ENCODE assay signal across 17 mouse cellular contexts in genomic region chr19:58243604-58244003, GRCm38 (mm10).
DNase-seq lines count a peak whose midpoint lies in the region; ATAC-seq and TF ChIP-seq lines count a peak whose summit lies in the region.
"Had no signal": no experiment of that assay in that cellular context is flagged by ENCODE, and none has a peak within 500 bp of the region (broad histone marks: within the 10 kb centered on the region; RNA-seq: fewer than 3 reads in every experiment).

No protein-coding gene starts in this region.

- no peak for DNase-seq in heart, postnatal 0 days (ENCODE audit: low spot score)
- DNase-seq in heart, adult 8-10 months (ENCODE audit: low spot score), result no peak
- no peak for DNase-seq in liver, embryonic 11.5 days (ENCODE audit: low spot score)
- DNase-seq in urinary bladder, postnatal 4 days (ENCODE audit: low spot score in 2 of 2), result no peak
- no peak for DNase-seq in frontal cortex, postnatal 36 days (ENCODE audit: low spot score in 2 of 2)
- no peak for DNase-seq in frontal cortex, postnatal 14 days (ENCODE audit: low spot score in 2 of 2)
- DNase-seq: adrenal gland, adult 2 months; cerebellum, adult 18-20 months; gastrocnemius, adult 2 months; heart, adult 18-20 months; kidney, postnatal 10 days had no signal

- no peak for TF ChIP-seq CTCF in heart, postnatal 0 days (IDR thresholded peaks at IDR 0.05; ENCODE audit: low read depth)

- H3K4me2 ChIP-seq in heart, postnatal 0 days (ENCODE audit: low read depth, low read length), result no peak overlapping the region
- H3K4me2 ChIP-seq in liver, embryonic 11.5 days, result no peak overlapping the region
- H3K4me2 ChIP-seq: forebrain, embryonic 13.5 days; limb, embryonic 15.5 days; neural tube, embryonic 15.5 days had no signal

- H3K27me3 ChIP-seq in heart, postnatal 0 days (ENCODE audit: control insufficient read depth, insufficient read depth, low read length), result no peaks in the 10 kb centered on the region
- H3K27me3 ChIP-seq in liver, embryonic 11.5 days (replicated peaks; ENCODE audit: control insufficient read depth, insufficient read depth, low read length), result no peaks in the 10 kb centered on the region
- H3K27me3 ChIP-seq: limb, embryonic 15.5 days; neural tube, embryonic 15.5 days had no signal

- H3K36me3 ChIP-seq in heart, postnatal 0 days (replicated peaks; ENCODE audit: control insufficient read depth, insufficient read depth, low read length), result no peaks in the 10 kb centered on the region
- H3K36me3 ChIP-seq in liver, embryonic 11.5 days (ENCODE audit: control insufficient read depth, insufficient read depth, low read length), result no peaks in the 10 kb centered on the region
- H3K36me3 ChIP-seq: limb, embryonic 15.5 days; neural tube, embryonic 15.5 days had no signal

- peak; percentile 57 for ATAC-seq in heart, postnatal 0 days (ENCODE audit: insufficient read depth, low read depth)
- peak; percentile 52; the same call in 1 of the 2 replicates for ATAC-seq in erythroblast, adult 5-6 weeks (replicated peaks; ENCODE audit: low FRiP score, poor library complexity, severe bottlenecking)
- ATAC-seq in liver, embryonic 11.5 days (replicated peaks; ENCODE audit: low FRiP score), result peak; percentile 70
- ATAC-seq in megakaryocyte progenitor cell, adult 5-6 weeks (replicated peaks; ENCODE audit: poor library complexity), result peak; percentile 85
- ATAC-seq: forebrain, embryonic 13.5 days had no signal

- no peaks in the 10 kb centered on the region for H3K9me3 ChIP-seq in heart, postnatal 0 days (replicated peaks; ENCODE audit: control insufficient read depth, low read length)
- no peaks in the 10 kb centered on the region for H3K9me3 ChIP-seq in liver, embryonic 11.5 days (ENCODE audit: control insufficient read depth, low read length)
- H3K9me3 ChIP-seq: forebrain, embryonic 13.5 days; limb, embryonic 15.5 days; neural tube, embryonic 15.5 days had no signal

- no peak overlapping the region for H3K4me3 ChIP-seq in heart, postnatal 0 days (ENCODE audit: low read depth, low read length)
- no peak overlapping the region for H3K4me3 ChIP-seq in liver, embryonic 11.5 days (ENCODE audit: low read depth, low read length)
- H3K4me3 ChIP-seq: forebrain, embryonic 13.5 days; limb, embryonic 15.5 days; neural tube, embryonic 15.5 days had no signal

- no peak overlapping the region for H3K9ac ChIP-seq in heart, postnatal 0 days (replicated peaks; ENCODE audit: low read depth, low read length)
- no peak overlapping the region for H3K9ac ChIP-seq in liver, embryonic 11.5 days (ENCODE audit: low read depth, low read length)
- H3K9ac ChIP-seq: forebrain, embryonic 13.5 days; limb, embryonic 15.5 days; neural tube, embryonic 15.5 days had no signal

- TF ChIP-seq EP300 in heart, postnatal 0 days (IDR thresholded peaks at IDR 0.05; ENCODE audit: low read depth), result no peak

- H3K4me1 ChIP-seq in heart, postnatal 0 days (ENCODE audit: control insufficient read depth, insufficient read depth), result peaks cover 14% of the 10 kb centered on the region
- H3K4me1 ChIP-seq in liver, embryonic 11.5 days (replicated peaks; ENCODE audit: control insufficient read depth, insufficient read depth, low read length), result peaks cover 8% of the 10 kb centered on the region; the same call in 1 of the 2 replicates

- 31% methylated on average over 1 of the region's 1 CpGs for WGBS in heart, postnatal 0 days
- WGBS in liver, embryonic 11.5 days, result 48% methylated on average over 1 of the region's 1 CpGs

- no peak overlapping the region for H3K27ac ChIP-seq in heart, postnatal 0 days (ENCODE audit: low read depth)
- no peak overlapping the region for H3K27ac ChIP-seq in liver, embryonic 11.5 days (ENCODE audit: low read depth, low read length)
- H3K27ac ChIP-seq: macrophage had no signal
